Mouse (Mus musculus): ENCODE results near the gene Rps6ka2. TPM values are rescaled to one million over a fixed set of nuclear protein-coding genes. Genes with fewer than 3 reads are reported as not detected.

Rps6ka2 gene
- polyA plus RNA-seq (2014; fragmentation: Illumina TruSeq; extraction: RNeasy Lipid Tissue Mini Kit (QIAGEN cat#74804); ENCODE audit: insufficient read depth, low read depth, low replicate concordance), result 7.4 TPM

DNA sequence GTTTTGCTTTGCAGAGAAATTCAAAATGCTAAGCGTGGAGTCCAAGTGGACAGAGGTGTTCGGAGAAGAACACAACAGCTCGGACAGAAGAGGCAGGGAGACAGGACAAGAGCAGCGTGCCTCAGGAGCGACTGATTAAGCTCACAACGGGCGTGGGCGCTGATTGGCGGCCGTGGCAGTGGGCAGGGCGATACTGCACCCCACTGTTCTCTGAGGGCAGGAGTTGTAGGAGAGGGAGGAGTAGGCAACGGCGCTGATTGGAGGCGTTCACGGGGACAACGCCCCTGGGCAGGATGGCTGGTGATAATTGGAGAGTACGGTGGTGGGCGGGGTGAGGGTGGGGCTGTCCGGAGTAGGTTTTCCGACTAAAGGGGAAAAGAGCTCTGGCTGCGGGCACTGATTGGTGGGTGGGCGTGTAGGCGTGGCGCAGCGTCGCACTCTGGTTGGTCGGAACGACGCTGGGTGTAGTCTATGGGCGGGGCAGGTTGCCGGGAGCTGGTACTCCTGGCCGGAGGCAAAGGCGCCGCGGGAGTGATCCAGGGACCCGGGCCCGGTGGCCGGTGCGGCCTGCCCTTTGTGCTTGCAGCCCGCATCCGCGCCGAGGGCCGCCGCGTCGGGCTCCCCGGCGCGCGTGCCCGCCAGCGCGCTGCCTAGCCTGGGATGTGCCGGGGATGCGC, at the start of gene Rps6ka2:
Gene Rps6ka2, plus strand, starts transcription at position 489 of the 677 bp plus-strand sequence.

DNA sequence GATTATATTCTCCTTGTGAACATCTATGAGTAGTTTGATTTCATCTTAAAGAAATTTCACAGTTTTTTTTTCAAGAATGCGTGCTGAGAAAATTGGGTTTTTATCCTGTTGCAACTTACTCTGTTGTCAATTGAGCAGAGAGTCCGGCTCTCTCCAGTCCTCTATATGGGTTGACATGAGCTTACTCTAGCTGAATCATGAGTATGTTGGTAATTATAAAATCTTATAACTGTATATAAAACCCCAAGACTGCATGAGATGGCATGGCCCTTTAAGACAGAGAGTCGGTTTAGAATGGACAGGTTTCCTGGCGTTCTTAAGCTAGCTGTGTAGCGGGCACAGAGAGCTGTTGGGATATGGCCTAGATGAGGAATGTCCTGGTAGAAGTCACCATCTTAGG, 154.4 kb downstream of the Rps6ka2 start, which contains the start of gene Tcp10a:
Gene Tcp10a, plus strand, starts transcription at position 301 of the 400 bp plus-strand sequence.

DNA sequence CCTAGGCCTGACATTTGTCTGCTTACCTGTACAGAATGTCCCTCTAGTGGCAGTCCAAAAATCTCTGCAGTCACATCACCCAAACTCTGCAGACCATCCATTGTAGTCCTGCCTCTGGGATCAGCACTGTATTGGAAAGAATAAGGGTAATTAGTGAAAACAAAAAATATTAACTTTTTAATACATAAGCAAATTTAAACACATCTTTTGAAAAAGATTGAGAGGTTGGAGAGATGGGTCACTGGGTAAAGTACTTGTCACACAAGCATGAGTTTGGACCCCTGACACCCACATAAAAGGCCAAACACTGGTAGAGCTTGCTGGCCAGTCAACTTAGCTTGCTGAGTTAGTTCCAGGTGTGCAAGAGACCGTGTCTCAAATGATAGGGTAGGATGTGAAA, 182.7 kb downstream of the Rps6ka2 start, which contains the start of gene Ttll2:
Gene Ttll2, minus strand, starts transcription at position 101 of the 400 bp plus-strand sequence.

Other genes starting within 250 kb of the Rps6ka2 start
- gene Rsph3b, start 221.4 kb upstream of the Rps6ka2 start, polyA plus RNA-seq (2014; fragmentation: Illumina TruSeq; extraction: RNeasy Lipid Tissue Mini Kit (QIAGEN cat#74804); ENCODE audit: insufficient read depth, low read depth, low replicate concordance), result 33.5 TPM
- 12.0 TPM for gene Tagap1, start 209.0 kb upstream of the Rps6ka2 start, polyA plus RNA-seq (2014; fragmentation: Illumina TruSeq; extraction: RNeasy Lipid Tissue Mini Kit (QIAGEN cat#74804); ENCODE audit: insufficient read depth, low read depth, low replicate concordance)
- gene Rnaset2b, start 199.5 kb upstream of the Rps6ka2 start, polyA plus RNA-seq (2014; fragmentation: Illumina TruSeq; extraction: RNeasy Lipid Tissue Mini Kit (QIAGEN cat#74804); ENCODE audit: insufficient read depth, low read depth, low replicate concordance), result 279 TPM
- not detected for gene Gm49721, start 191.2 kb upstream of the Rps6ka2 start, polyA plus RNA-seq (2014; fragmentation: Illumina TruSeq; extraction: RNeasy Lipid Tissue Mini Kit (QIAGEN cat#74804); ENCODE audit: insufficient read depth, low read depth, low replicate concordance)
- not detected for gene Gm1604a, start 144.5 kb upstream of the Rps6ka2 start, polyA plus RNA-seq (2014; fragmentation: Illumina TruSeq; extraction: RNeasy Lipid Tissue Mini Kit (QIAGEN cat#74804); ENCODE audit: insufficient read depth, low read depth, low replicate concordance)
- gene Tcp10a, start 154.5 kb downstream of the Rps6ka2 start, polyA plus RNA-seq (2014; fragmentation: Illumina TruSeq; extraction: RNeasy Lipid Tissue Mini Kit (QIAGEN cat#74804); ENCODE audit: insufficient read depth, low read depth, low replicate concordance), result not detected
- gene Ttll2, start 182.6 kb downstream of the Rps6ka2 start, polyA plus RNA-seq (2014; fragmentation: Illumina TruSeq; extraction: RNeasy Lipid Tissue Mini Kit (QIAGEN cat#74804); ENCODE audit: insufficient read depth, low read depth, low replicate concordance), result not detected
- gene Gm49630, start 201.9 kb downstream of the Rps6ka2 start, polyA plus RNA-seq (2014; fragmentation: Illumina TruSeq; extraction: RNeasy Lipid Tissue Mini Kit (QIAGEN cat#74804); ENCODE audit: insufficient read depth, low read depth, low replicate concordance), result not detected
- gene Unc93a2, start 215.3 kb downstream of the Rps6ka2 start, polyA plus RNA-seq (2014; fragmentation: Illumina TruSeq; extraction: RNeasy Lipid Tissue Mini Kit (QIAGEN cat#74804); ENCODE audit: insufficient read depth, low read depth, low replicate concordance), result 0.11 TPM

Measured in lung, adult 10 weeks (tissue).